Mouse (Mus musculus) hindbrain, postnatal 0 days (tissue): ENCODE results near the gene Nemp1. TPM values are rescaled to one million over a fixed set of nuclear protein-coding genes. Genes with fewer than 3 reads are reported as not detected.

Experiments
- ATAC-seq: fragments of 200-750 bp; cut with Nextera tagmentation; 2 replicates; pipeline ENCODE4 v1.8.0; 2017; ENCODE audit warnings: mild to moderate bottlenecking, moderate TSS enrichment, moderate library complexity
- DNase-seq: peaks from one replicate; pipeline ENCODE4 v3.0.0-alpha.2; 2015; ENCODE audit warnings: low spot score
- H3K27ac ChIP-seq: fragments of 300-500 bp; sonication (generic); 2 replicates; pipeline ENCODE4 v1.5.1; 2014; ENCODE audit warnings: mild to moderate bottlenecking
- H3K27me3 ChIP-seq: fragments of 300-500 bp; sonication (generic); 2 replicates; pipeline ENCODE4 v1.6.1; 2014; ENCODE audit warnings: low read length, mixed read lengths; ENCODE audit not compliant: insufficient read depth
- H3K36me3 ChIP-seq: fragments of 300-500 bp; sonication (generic); 2 replicates; pipeline ENCODE4 v1.6.1; 2014; ENCODE audit warnings: low read length, mixed read lengths; ENCODE audit not compliant: insufficient read depth
- H3K4me1 ChIP-seq: fragments of 300-500 bp; sonication (generic); 2 replicates; pipeline ENCODE4 v1.6.1; 2014; ENCODE audit warnings: antibody characterized with exemption, low read length, mixed read lengths; ENCODE audit not compliant: insufficient read depth
- H3K4me2 ChIP-seq: fragments of 300-500 bp; sonication (generic); 2 replicates; pipeline ENCODE4 v1.6.1; 2014; ENCODE audit warnings: low read depth, mild to moderate bottlenecking, low read length, moderate library complexity, mixed read lengths
- H3K4me3 ChIP-seq: fragments of 300-500 bp; sonication (generic); 2 replicates; pipeline ENCODE4 v1.5.1; 2014; ENCODE audit warnings: low read length
- H3K9ac ChIP-seq: fragments of 300-500 bp; sonication (generic); replicated peaks from 2 replicates; pipeline ENCODE4 v1.6.1; 2014; ENCODE audit warnings: mild to moderate bottlenecking, low read length, moderate library complexity, mixed read lengths
- H3K9me3 ChIP-seq: fragments of 300-500 bp; sonication (generic); 2 replicates; pipeline ENCODE4 v1.6.1; 2016; ENCODE audit warnings: low read length, mixed read lengths
- CTCF ChIP-seq: IDR thresholded peaks from 2 replicates; pipeline ENCODE4 v1.5.1; 2016; ENCODE audit warnings: antibody characterized with exemption, control low read depth, low read depth
- WGBS: fragments of 180-500 bp; shearing (Covaris S2); extraction: QIAGEN DNeasy Blood & Tissue Kit; methylation state at CpG from one replicate; pipeline ENCODE4 v1.1.7; 2014; 5-methylcytosine and 5-hydroxymethylcytosine counted together
- polyA plus RNA-seq: library from polyadenylated mRNA; unstranded; fragments of >200 nt; fragmentation: Nextera tagmentation; extraction: Ambion mirVana; gene quantifications from 2 replicates; pipeline ENCODE4 v1.2.1, GENCODE M21; 2015
- total RNA-seq: library from RNA; depleted of rRNA; stranded (reverse); fragments of >200 nt; gene quantifications from 2 replicates; pipeline ENCODE4 v1.2.3, GENCODE M21; 2014

The Nemp1 gene
- total and polyA plus RNA-seq, 2 experiments from 2014 or later = 2.2 to 4.1 TPM

GRCm38 (mm10) chr10:127667269-127668092 is 780 bp downstream of the Nemp1 start:
- no peaks in the 10 kb centered on the region for H3K9me3 ChIP-seq
- 2% methylated on average over 35 of the region's 35 CpGs for WGBS
- TF ChIP-seq CTCF = no peak
- H3K9ac ChIP-seq = peak overlapping the region; percentile 59; the same call in 1 of the 2 replicates
- no peaks in the 10 kb centered on the region for H3K36me3 ChIP-seq
- peaks cover 11% of the 10 kb centered on the region for H3K27me3 ChIP-seq
- peak; percentile 46 for ATAC-seq
- peak overlapping the region; percentile 56 for H3K4me3 ChIP-seq
- peak; percentile 64 for DNase-seq
- peak overlapping the region; percentile 78 for H3K27ac ChIP-seq
- peaks cover 9% of the 10 kb centered on the region for H3K4me1 ChIP-seq
- H3K4me2 ChIP-seq = peak overlapping the region; percentile 90

GRCm38 (mm10) chr10:127668093-127669050 is 1.7 kb downstream of the Nemp1 start, which contains the start of gene Nab2:
Gene Nab2 (minus strand): TSS chr10:127668568.
- Histone ChIP-seq H3K9ac (peak within 1 kb of the TSS; percentile 37; the same call in 1 of the 2 replicates), H3K27ac (peak within 1 kb of the TSS; percentile 78), H3K4me3 (peak within 1 kb of the TSS; percentile 56), H3K36me3 (no peaks in the 10 kb centered on the region), H3K9me3 (no peaks in the 10 kb centered on the region), H3K4me1 (peaks cover 9% of the 10 kb centered on the region), H3K4me2 (peak within 1 kb of the TSS; percentile 90), H3K27me3 (peaks cover 11% of the 10 kb centered on the region)
- DNase-seq (peak; percentile 50), ATAC-seq (peak; percentile 28; the same call in 1 of the 2 replicates)
- WGBS = 3% methylated on average over 39 of the region's 40 CpGs
- peak; percentile 20; the same call in 1 of the 2 replicates for TF ChIP-seq CTCF

- H3K36me3 ChIP-seq = no peaks in the 10 kb centered on the region
- peaks cover 11% of the 10 kb centered on the region for H3K27me3 ChIP-seq
- no peak for DNase-seq
- peak overlapping the region; percentile 90; the same call in 1 of the 2 replicates for H3K4me2 ChIP-seq
- H3K4me3 ChIP-seq = no peak overlapping the region
- WGBS = 23% methylated on average over 7 of the region's 7 CpGs
- H3K9ac ChIP-seq = no peak overlapping the region
- H3K9me3 ChIP-seq = no peaks in the 10 kb centered on the region
- no peak for TF ChIP-seq CTCF
- no peak for ATAC-seq
- peaks cover 9% of the 10 kb centered on the region for H3K4me1 ChIP-seq
- H3K27ac ChIP-seq = no peak overlapping the region; the same call in 1 of the 2 replicates
Measured at GRCm38 (mm10) chr10:127669170-127669569, 2.5 kb downstream of the Nemp1 start.

GRCm38 (mm10) chr10:127670185-127670584 is 3.5 kb downstream of the Nemp1 start:
- H3K4me1 ChIP-seq = peaks cover 9% of the 10 kb centered on the region
- H3K9me3 ChIP-seq = no peaks in the 10 kb centered on the region
- TF ChIP-seq CTCF = no peak
- 0 out of 2 replicates have a peak, but pooled peaks cover 3% of the 10 kb centered on the region for H3K27me3 ChIP-seq
- ATAC-seq = no peak
- 93% methylated on average over 2 of the region's 2 CpGs for WGBS
- H3K9ac ChIP-seq = no peak overlapping the region
- no peaks in the 10 kb centered on the region for H3K36me3 ChIP-seq
- H3K4me3 ChIP-seq = no peak overlapping the region
- H3K4me2 ChIP-seq = no peak overlapping the region
- no peak for DNase-seq
- H3K27ac ChIP-seq = no peak overlapping the region

- H3K27me3 ChIP-seq = 0 out of 2 replicates have a peak, but pooled peaks cover 3% of the 10 kb centered on the region
- ATAC-seq = no peak
- 38% methylated on average over 2 of the region's 2 CpGs for WGBS
Measured at GRCm38 (mm10) chr10:127671276-127671675, 4.6 kb downstream of the Nemp1 start.

GRCm38 (mm10) chr10:127674046-127674655 is 7.5 kb downstream of the Nemp1 start:
- H3K36me3 ChIP-seq = no peaks in the 10 kb centered on the region
- no peaks in the 10 kb centered on the region for H3K9me3 ChIP-seq
- TF ChIP-seq CTCF = no peak

More at GRCm38 (mm10) chr10:127671276-127671675, 4.6 kb downstream of the Nemp1 start:
- H3K9ac ChIP-seq = no peak overlapping the region
- H3K4me3 ChIP-seq = no peak overlapping the region
- H3K4me2 ChIP-seq = no peak overlapping the region
- H3K27ac ChIP-seq = no peak overlapping the region
- peaks cover 4% of the 10 kb centered on the region; the same call in 1 of the 2 replicates for H3K4me1 ChIP-seq
- no peaks in the 10 kb centered on the region for H3K36me3 ChIP-seq
- no peak for DNase-seq
- peak; percentile 65 for TF ChIP-seq CTCF
- no peaks in the 10 kb centered on the region for H3K9me3 ChIP-seq

More at GRCm38 (mm10) chr10:127674046-127674655, 7.5 kb downstream of the Nemp1 start:
- Histone ChIP-seq H3K27me3 (no peaks in the 10 kb centered on the region), H3K27ac (no peak overlapping the region), H3K4me2 (no peak overlapping the region), H3K4me1 (no peaks in the 10 kb centered on the region; the same call in 1 of the 2 replicates), H3K9ac (no peak overlapping the region), H3K4me3 (no peak overlapping the region)
- WGBS = 95% methylated on average over 6 of the region's 6 CpGs
- DNase-seq (no peak), ATAC-seq (no peak)
